ENCODE assay signal across 7 mouse cellular contexts in genomic region chr17:12793660-12794406, GRCm38 (mm10). TPM values are rescaled to one million over a fixed set of nuclear protein-coding genes. Genes with fewer than 3 reads are reported as not detected.
A peak's percentile ranks its signal among the peaks of the same experiment; 100 is the strongest.
DNase-seq lines count a peak whose midpoint lies in the region; ATAC-seq and TF ChIP-seq lines count a peak whose summit lies in the region.

No protein-coding gene starts in this region.

- H3K27ac ChIP-seq in CH12.LX (ENCODE audit: insufficient read depth, low read depth): no peak overlapping the region
- H3K27ac ChIP-seq in embryonic facial prominence, embryonic 15.5 days (replicated peaks): peak overlapping the region; percentile 91
- H3K27ac ChIP-seq in heart, embryonic 16.5 days (ENCODE audit: low read length): peak overlapping the region; percentile 91

- peaks cover 21 to 55% of the 10 kb centered on the region in 2 experiments for H3K4me1 ChIP-seq in CH12.LX (ENCODE audit: control insufficient read depth in 1 of 2, insufficient read depth in 2 of 2)
- H3K4me1 ChIP-seq in embryonic facial prominence, embryonic 15.5 days: peaks cover 61% of the 10 kb centered on the region
- H3K4me1 ChIP-seq in heart, embryonic 16.5 days (ENCODE audit: control insufficient read depth, insufficient read depth, low read length): peaks cover 79% of the 10 kb centered on the region

- ATAC-seq in embryonic facial prominence, embryonic 15.5 days (ENCODE audit: insufficient number of reproducible peaks, low FRiP score, low TSS enrichment, low read depth): peak; percentile 58
- peak; percentile 21 for ATAC-seq in heart, embryonic 16.5 days (replicated peaks; ENCODE audit: extremely low read depth, insufficient read depth, low FRiP score)

- TF ChIP-seq EP300 in CH12.LX (IDR thresholded peaks at IDR 0.05; ENCODE audit: low read length): peak; percentile 10; the same call in 1 of the 2 replicates

- no peak for TF ChIP-seq POLR2A in CH12.LX (IDR thresholded peaks at IDR 0.05; ENCODE audit: low read depth, low read length)

- dilution Hi-C loops in CH12.LX (cut with MboI; ENCODE audit: extremely low pct_ligation_motif_present, extremely low pct_unique_long_range_greater_than_20kb, low sequenced_read_pairs): no loop called here

- no peak overlapping the region for H3K9ac ChIP-seq in CH12.LX (ENCODE audit: insufficient read depth, low read depth)
- no peak overlapping the region for H3K9ac ChIP-seq in embryonic facial prominence, embryonic 15.5 days
- peak overlapping the region; percentile 4 for H3K9ac ChIP-seq in heart, embryonic 16.5 days (ENCODE audit: low read length)

- 15% methylated on average over 8 of the region's 8 CpGs for WGBS in embryonic facial prominence, embryonic 15.5 days
- WGBS in heart, embryonic 16.5 days: 6% methylated on average over 8 of the region's 8 CpGs

- TF ChIP-seq CTCF in CH12.LX (conservative IDR thresholded peaks at IDR 0.05 in 1 of 2, IDR thresholded peaks at IDR 0.05 in 1 of 2; ENCODE audit: low read depth in 2 of 2, low read length in 2 of 2): no peak; a peak in 1 of 4 replicates

- peak; percentile 51 for DNase-seq in CH12.LX (ENCODE audit: extremely low read depth)
- peak; percentile 41 for DNase-seq in adrenal gland, adult 8-10 months
- peak; percentile 85 to 86 for DNase-seq in kidney, postnatal 36 days
- DNase-seq in lung, postnatal 4 days: peak; percentile 68 to 83
- DNase-seq in spleen, postnatal 10 days (ENCODE audit: low spot score in 2 of 2): no peak

- TF ChIP-seq RAD21 in CH12.LX (IDR thresholded peaks at IDR 0.05; ENCODE audit: low read depth, low read length): no peak

- H3K4me3 ChIP-seq in CH12.LX (replicated peaks in 1 of 3; ENCODE audit: low read depth in 2 of 3, low read length in 2 of 3, poor library complexity in 1 of 3): no peak overlapping the region
- H3K4me3 ChIP-seq in embryonic facial prominence, embryonic 15.5 days (replicated peaks): no peak overlapping the region
- H3K4me3 ChIP-seq in heart, embryonic 16.5 days (ENCODE audit: low read length): no peak overlapping the region

- in situ Hi-C loops in CH12.LX (cut with MboI; ENCODE audit: low pct_ligation_motif_present, low pct_unique_long_range_greater_than_20kb, low sequenced_read_pairs): no loop called here

- no peaks in the 10 kb centered on the region for H3K79me2 ChIP-seq in CH12.LX (replicated peaks; ENCODE audit: control insufficient read depth, extremely low read depth, insufficient read depth, poor library complexity, severe bottlenecking)

- H3K4me2 ChIP-seq in CH12.LX (ENCODE audit: insufficient read depth, low read depth, poor library complexity, severe bottlenecking): no peak overlapping the region
- H3K4me2 ChIP-seq in embryonic facial prominence, embryonic 15.5 days (replicated peaks): no peak overlapping the region
- peak overlapping the region; percentile 8; the same call in 1 of the 2 replicates for H3K4me2 ChIP-seq in heart, embryonic 16.5 days (ENCODE audit: low read depth, low read length)

- peaks cover under 1% of the 10 kb centered on the region for H3K9me3 ChIP-seq in CH12.LX (replicated peaks; ENCODE audit: low read length)
- no peaks in the 10 kb centered on the region for H3K9me3 ChIP-seq in embryonic facial prominence, embryonic 15.5 days (replicated peaks)
- H3K9me3 ChIP-seq in heart, embryonic 16.5 days (replicated peaks; ENCODE audit: control insufficient read depth, low read length): no peaks in the 10 kb centered on the region

- no peaks in the 10 kb centered on the region for H3K27me3 ChIP-seq in CH12.LX (replicated peaks)
- H3K27me3 ChIP-seq in embryonic facial prominence, embryonic 15.5 days: no peaks in the 10 kb centered on the region
- no peaks in the 10 kb centered on the region for H3K27me3 ChIP-seq in heart, embryonic 16.5 days (ENCODE audit: control insufficient read depth, insufficient read depth, low read length)

- peaks cover 0 to 24% of the 10 kb centered on the region in 2 experiments for H3K36me3 ChIP-seq in CH12.LX (replicated peaks in 1 of 2; ENCODE audit: control insufficient read depth in 1 of 2, insufficient read depth in 1 of 2, low read length in 1 of 2)
- H3K36me3 ChIP-seq in embryonic facial prominence, embryonic 15.5 days: no peaks in the 10 kb centered on the region
- peaks cover under 1% of the 10 kb centered on the region; the same call in 1 of the 2 replicates for H3K36me3 ChIP-seq in heart, embryonic 16.5 days (ENCODE audit: control insufficient read depth, insufficient read depth)

TF ChIP-seq in CH12.LX, 34 proteins besides CTCF, POLR2A, EP300 and RAD21:
- TF ChIP-seq SMC3 (IDR thresholded peaks at IDR 0.05; ENCODE audit: low read depth, low read length) (peak; percentile 15; the same call in 1 of the 2 replicates), BHLHE40 (IDR thresholded peaks at IDR 0.05; ENCODE audit: low read depth, low read length) (peak; percentile 60), ZKSCAN1 (IDR thresholded peaks at IDR 0.05; ENCODE audit: borderline replicate concordance, low read depth, low read length) (no peak), TCF12 (IDR thresholded peaks at IDR 0.05; ENCODE audit: low read depth, low read length) (peak; percentile 35; the same call in 1 of the 2 replicates), JUN (IDR thresholded peaks at IDR 0.05; ENCODE audit: insufficient read depth, low read depth, low read length) (no peak), E2F4 (IDR thresholded peaks at IDR 0.05; ENCODE audit: insufficient replicate concordance, low read depth, low read length) (no peak), ZNF384 (IDR thresholded peaks at IDR 0.05; ENCODE audit: low read depth, low read length) (peak; percentile 68), ELF1 (IDR thresholded peaks at IDR 0.05; ENCODE audit: low read depth, low read length) (0 out of 2 replicates have a peak, but pooled peaks have one; percentile 11), RCOR1 (conservative IDR thresholded peaks at IDR 0.05; ENCODE audit: low read depth, low read length) (no peak), ETS1 (conservative IDR thresholded peaks at IDR 0.05; ENCODE audit: low read depth, low read length) (peak; percentile 19; the same call in 1 of the 2 replicates), TBP (conservative IDR thresholded peaks at IDR 0.05; ENCODE audit: low read depth, low read length) (no peak)
TF ChIP-seq in CH12.LX: peak in this region for 6.

RNA-seq across cellular contexts. Expression of gene Igf2r, which starts 24.4 kb away (rescaled TPM):
- 57.5 and 61.8 TPM in 2 replicates for total RNA-seq in CH12.LX (2012; rRNA removed)
- 25.6 and 27.8 TPM in 2 replicates for total RNA-seq in CH12.LX (2014; rRNA removed)
- polyA plus RNA-seq in CH12.LX (2012; ENCODE audit: insufficient read length, low read depth): 32.3 and 34.6 TPM in 2 replicates
- total RNA-seq in adrenal gland, adult 8-10 months (2022): 10 to 100 TPM; 75.7 to 93.3 (median 83.9) TPM
- polyA plus RNA-seq in embryonic facial prominence, embryonic 15.5 days (2015; fragmentation: Nextera tagmentation; extraction: Ambion mirVana): 39.8 and 44.2 TPM in 2 replicates
- 98.0 and 133 TPM in 2 replicates for polyA plus RNA-seq in heart, embryonic 16.5 days (2015; fragmentation: Nextera tagmentation; extraction: Ambion mirVana)

Comparison
In these comparisons a context has a peak if more than half of its experiments do, and no peak if none do; other contexts are left out.
1. DNase-seq: peak in CH12.LX (single experiment), adrenal gland, adult 8-10 months (single experiment), kidney, postnatal 36 days (2 of 2) and lung, postnatal 4 days (2 of 2); none in spleen, postnatal 10 days (0 of 2).